Comparison of ENCODE assay signal across 27 mouse cellular contexts in the genomic region with DNA sequence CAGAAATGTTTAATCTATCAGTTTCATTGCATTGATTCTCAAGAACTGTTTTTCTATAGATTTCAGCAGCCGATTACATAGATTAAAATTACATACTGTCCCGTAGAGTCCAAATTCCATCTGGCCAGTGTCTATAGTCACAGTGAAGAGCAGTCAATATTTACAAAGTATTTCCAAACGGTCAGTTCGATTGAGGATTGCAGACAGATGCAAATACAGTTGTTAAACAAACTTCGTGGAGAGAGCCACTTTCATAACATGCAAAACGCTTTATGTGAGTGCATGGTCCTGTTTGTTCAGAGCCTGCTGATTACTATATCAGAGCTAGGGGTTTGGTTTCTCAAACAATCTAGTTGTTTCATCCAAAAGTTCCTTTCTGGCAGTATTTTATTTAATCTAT.
DNase-seq lines count a peak whose midpoint lies in the region; ATAC-seq and TF ChIP-seq lines count a peak whose summit lies in the region.
"Had no signal": no experiment of that assay in that cellular context is flagged by ENCODE, and none has a peak within 500 bp of the region (broad histone marks: within the 10 kb centered on the region; RNA-seq: fewer than 3 reads in every experiment).

No protein-coding gene starts in this region.

- H3K79me2 ChIP-seq in liver, adult 2 months (ENCODE audit: control insufficient read depth, insufficient read depth, low read length) = no peaks in the 10 kb centered on the region

- no peak for TF ChIP-seq EP300 in liver, postnatal 0 days (IDR thresholded peaks at IDR 0.05; ENCODE audit: low read depth)

- no peaks in the 10 kb centered on the region for H3K27me3 ChIP-seq in liver, adult 2 months (ENCODE audit: control insufficient read depth, insufficient read depth, low read length)
- H3K27me3 ChIP-seq in liver, embryonic 11.5 days (replicated peaks; ENCODE audit: control insufficient read depth, insufficient read depth, low read length) = no peaks in the 10 kb centered on the region
- H3K27me3 ChIP-seq in liver, embryonic 13.5 days = no peaks in the 10 kb centered on the region
- H3K27me3 ChIP-seq in liver, embryonic 15.5 days = no peaks in the 10 kb centered on the region
- H3K27me3 ChIP-seq in liver, postnatal 0 days (ENCODE audit: insufficient read depth, low read length) = no peaks in the 10 kb centered on the region
- H3K27me3 ChIP-seq: CH12.LX; embryonic facial prominence, embryonic 13.5 days; embryonic facial prominence, embryonic 15.5 days; forebrain, embryonic 12.5 days had no signal

- H3K36me3 ChIP-seq in liver, adult 2 months (ENCODE audit: control insufficient read depth, insufficient read depth, low read length) = no peaks in the 10 kb centered on the region
- no peaks in the 10 kb centered on the region for H3K36me3 ChIP-seq in liver, embryonic 11.5 days (ENCODE audit: control insufficient read depth, insufficient read depth, low read length)
- no peaks in the 10 kb centered on the region for H3K36me3 ChIP-seq in liver, embryonic 13.5 days
- no peaks in the 10 kb centered on the region for H3K36me3 ChIP-seq in liver, embryonic 15.5 days (replicated peaks)
- H3K36me3 ChIP-seq in liver, postnatal 0 days (replicated peaks; ENCODE audit: insufficient read depth, low read length) = no peaks in the 10 kb centered on the region
- H3K36me3 ChIP-seq: embryonic facial prominence, embryonic 13.5 days; embryonic facial prominence, embryonic 15.5 days; forebrain, embryonic 10.5 days; forebrain, embryonic 12.5 days; G1E had no signal

- H3K9ac ChIP-seq in liver, adult 2 months (ENCODE audit: low read depth, low read length) = no peak overlapping the region
- H3K9ac ChIP-seq in liver, embryonic 11.5 days (ENCODE audit: low read depth, low read length) = no peak overlapping the region
- no peak overlapping the region for H3K9ac ChIP-seq in liver, embryonic 13.5 days
- no peak overlapping the region for H3K9ac ChIP-seq in liver, embryonic 15.5 days
- H3K9ac ChIP-seq in liver, postnatal 0 days (replicated peaks) = no peak overlapping the region
- H3K9ac ChIP-seq: embryonic facial prominence, embryonic 13.5 days; embryonic facial prominence, embryonic 15.5 days; forebrain, embryonic 12.5 days had no signal

- H3K4me1 ChIP-seq in liver, adult 2 months (ENCODE audit: control insufficient read depth, insufficient read depth, low read length) = no peaks in the 10 kb centered on the region
- H3K4me1 ChIP-seq in liver, embryonic 11.5 days (replicated peaks; ENCODE audit: control insufficient read depth, insufficient read depth, low read length) = no peaks in the 10 kb centered on the region
- no peaks in the 10 kb centered on the region for H3K4me1 ChIP-seq in liver, embryonic 13.5 days (replicated peaks)
- H3K4me1 ChIP-seq in liver, embryonic 15.5 days (replicated peaks) = no peaks in the 10 kb centered on the region
- no peaks in the 10 kb centered on the region for H3K4me1 ChIP-seq in liver, postnatal 0 days (ENCODE audit: insufficient read depth)
- H3K4me1 ChIP-seq: embryonic facial prominence, embryonic 13.5 days; embryonic facial prominence, embryonic 15.5 days; forebrain, embryonic 10.5 days; forebrain, embryonic 12.5 days had no signal

- TF ChIP-seq CTCF in liver, adult 2 months (IDR thresholded peaks at IDR 0.05; ENCODE audit: low read depth, low read length) = no peak
- no peak for TF ChIP-seq CTCF in liver, postnatal 0 days (IDR thresholded peaks at IDR 0.05; ENCODE audit: low read depth)

- H3K27ac ChIP-seq in liver, adult 2 months (replicated peaks; ENCODE audit: insufficient read depth, low read depth, low read length) = no peak overlapping the region
- H3K27ac ChIP-seq in liver, embryonic 11.5 days (ENCODE audit: low read depth, low read length) = no peak overlapping the region
- H3K27ac ChIP-seq in liver, embryonic 13.5 days = no peak overlapping the region
- no peak overlapping the region for H3K27ac ChIP-seq in liver, embryonic 15.5 days (replicated peaks)
- no peak overlapping the region for H3K27ac ChIP-seq in liver, postnatal 0 days (ENCODE audit: low read depth)
- H3K27ac ChIP-seq: embryonic facial prominence, embryonic 13.5 days; embryonic facial prominence, embryonic 15.5 days; forebrain, embryonic 10.5 days; forebrain, embryonic 12.5 days had no signal

- no peak overlapping the region for H3K4me2 ChIP-seq in liver, embryonic 11.5 days
- no peak overlapping the region for H3K4me2 ChIP-seq in liver, embryonic 13.5 days
- no peak overlapping the region for H3K4me2 ChIP-seq in liver, embryonic 15.5 days
- no peak overlapping the region for H3K4me2 ChIP-seq in liver, postnatal 0 days (ENCODE audit: low read depth, low read length)
- H3K4me2 ChIP-seq: embryonic facial prominence, embryonic 13.5 days; embryonic facial prominence, embryonic 15.5 days; forebrain, embryonic 12.5 days had no signal

- ATAC-seq in liver, embryonic 11.5 days (replicated peaks; ENCODE audit: low FRiP score) = no peak
- peak; percentile 70 for ATAC-seq in liver, embryonic 13.5 days (ENCODE audit: low read depth)
- peak; percentile 70 for ATAC-seq in liver, embryonic 15.5 days (ENCODE audit: insufficient read depth)
- peak; percentile 87 for ATAC-seq in liver, postnatal 0 days
- ATAC-seq: activated CD4-positive, CD25-positive, alpha-beta regulatory T cell, adult 4 months; CD4-positive, CD25-positive, alpha-beta regulatory T cell, adult 4 months; forebrain, embryonic 14.5 days; forebrain, embryonic 16.5 days; Patski had no signal

- WGBS in liver, adult 2 months = 22% methylated on average over 6 of the region's 6 CpGs
- WGBS in liver, embryonic 11.5 days = 77% methylated on average over 6 of the region's 6 CpGs
- WGBS in liver, embryonic 13.5 days (ENCODE audit: insufficient replicate concordance) = 71% methylated on average over 6 of the region's 6 CpGs
- 65% methylated on average over 6 of the region's 6 CpGs for WGBS in liver, embryonic 15.5 days (ENCODE audit: insufficient replicate concordance)
- WGBS in liver, postnatal 0 days (ENCODE audit: insufficient replicate concordance) = 61% methylated on average over 6 of the region's 6 CpGs

- H3K4me3 ChIP-seq in liver, adult 2 months (ENCODE audit: insufficient read depth, low read depth, low read length) = no peak overlapping the region
- no peak overlapping the region for H3K4me3 ChIP-seq in liver, embryonic 11.5 days (ENCODE audit: low read depth, low read length)
- H3K4me3 ChIP-seq in liver, embryonic 13.5 days (replicated peaks) = no peak overlapping the region
- H3K4me3 ChIP-seq in liver, embryonic 15.5 days (replicated peaks) = no peak overlapping the region
- H3K4me3 ChIP-seq in liver, postnatal 0 days (ENCODE audit: low read depth, low read length) = no peak overlapping the region
- H3K4me3 ChIP-seq: embryonic facial prominence, embryonic 13.5 days; embryonic facial prominence, embryonic 15.5 days; erythroblast, embryonic 14.5 days; forebrain, embryonic 10.5 days; forebrain, embryonic 12.5 days had no signal

- TF ChIP-seq POLR2A in liver, adult 2 months (IDR thresholded peaks at IDR 0.05; ENCODE audit: extremely low read depth, insufficient read depth, low read length) = no peak

- no peaks in the 10 kb centered on the region for H3K9me3 ChIP-seq in liver, embryonic 11.5 days (ENCODE audit: control insufficient read depth, low read length)
- no peaks in the 10 kb centered on the region for H3K9me3 ChIP-seq in liver, embryonic 13.5 days (replicated peaks)
- no peaks in the 10 kb centered on the region for H3K9me3 ChIP-seq in liver, embryonic 15.5 days (replicated peaks)
- H3K9me3 ChIP-seq in liver, postnatal 0 days (ENCODE audit: low read length) = no peaks in the 10 kb centered on the region
- H3K9me3 ChIP-seq: embryonic facial prominence, embryonic 13.5 days; embryonic facial prominence, embryonic 15.5 days; forebrain, embryonic 10.5 days; forebrain, embryonic 12.5 days; G1E had no signal

- DNase-seq in liver, adult 2 months (ENCODE audit: extremely low read depth, low read depth, low spot score) = peak; percentile 65
- no peak for DNase-seq in liver, embryonic 11.5 days (ENCODE audit: low spot score)
- no peak for DNase-seq in liver, embryonic 13.5 days
- DNase-seq in liver, postnatal 0 days = no peak
- no peak for DNase-seq in cerebellum, adult 18-20 months
- DNase-seq in layer of hippocampus, adult 9-10 months (ENCODE audit: low spot score) = no peak
- DNase-seq: adrenal gland, adult 8-10 months; adrenal gland, postnatal 14 days; adrenal gland, postnatal 36 days; B cell, adult 2 months; cerebellum, adult 2 months; cerebellum, adult 9-10 months; cerebellum, postnatal 10 days; cerebellum, postnatal 25 days had no signal
